Mouse (Mus musculus) CD8-positive naive resting alpha-beta T cell, adult 2 months (primary cell): ENCODE data around the gene Gm4513.
"Not testable (repeated sequence)": the region's sequence is repeated elsewhere in the genome, so short reads cannot be mapped to it uniquely, and the experiment has no call there.

Experiments
- DNase-seq, 2 experiments: peaks; one replicate each; pipeline ENCODE4 v3.0.0; 2022; ENCODE audit warnings: low read depth in 2 of 2, low spot score in 2 of 2

Gm4513 gene

DNA sequence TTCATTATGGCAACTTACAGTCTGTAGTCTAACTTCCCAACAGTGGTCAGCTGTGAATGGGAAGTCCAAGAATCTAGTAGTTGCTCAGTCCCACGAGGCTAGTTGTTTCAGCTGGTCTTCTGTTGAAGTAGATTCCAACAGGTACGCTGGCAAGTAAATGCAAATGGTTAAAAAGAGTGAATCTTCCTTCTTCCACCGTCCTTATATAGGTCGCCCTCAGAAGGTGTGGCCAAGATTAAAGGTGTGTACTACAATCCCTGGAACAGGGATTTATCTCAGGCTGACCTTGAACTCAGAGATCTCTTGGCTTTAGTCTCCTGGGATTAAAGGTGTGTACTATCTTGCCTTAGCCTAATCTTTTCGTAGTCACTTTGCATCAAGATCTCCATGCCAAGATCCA is at the start of gene Gm4513:
Gene Gm4513 (minus strand): TSS at position 101 of the 400 bp plus-strand sequence.
- not testable (repeated sequence) for DNase-seq

GRCm38 (mm10) chr7:20576141-20576540 is 22.7 kb downstream of the Gm4513 start, which contains the start of gene Gm4141:
Gene Gm4141 (minus strand): TSS chr7:20576241.
- DNase-seq, result not testable (repeated sequence)

GRCm38 (mm10) chr7:20545657-20546056 is 53.2 kb downstream of the Gm4513 start, which contains the start of gene Gm5726:
Gene Gm5726 (minus strand): TSS chr7:20545757.
- not testable (repeated sequence) for DNase-seq
